Mouse (Mus musculus) adrenal gland, adult 8-10 months (tissue): Measurements from ENCODE around the gene Pnpo. TPM values are rescaled to one million over a fixed set of nuclear protein-coding genes. Genes with fewer than 3 reads are reported as not detected.

Experiments
- DNase-seq: peaks from one replicate; pipeline ENCODE4 v3.0.0; 2022
- total RNA-seq, 4 experiments: library from RNA; stranded (reverse); gene quantifications; 2 replicates each; pipeline ENCODE4 v1.2.4; 2022

The Pnpo gene
- total RNA-seq = 10 to 100 TPM; 34.5 to 43.3 (median 39.4) TPM

GRCm38 (mm10) chr11:96943746-96944304, at the start of gene Pnpo:
Gene Pnpo (minus strand): TSS chr11:96943986.
- DNase-seq = peak; percentile 95

GRCm38 (mm10) chr11:96992722-96993311, 49.0 kb upstream of the Pnpo start:
- DNase-seq = no peak

- DNase-seq = no peak
These were observed 47.7 kb upstream of the Pnpo start for GRCm38 (mm10) chr11:96991501-96991900.

- DNase-seq = no peak
These were observed 44.3 kb upstream of the Pnpo start for GRCm38 (mm10) chr11:96987873-96988655.

- DNase-seq = no peak
These were observed 42.7 kb upstream of the Pnpo start for GRCm38 (mm10) chr11:96986463-96986862.

GRCm38 (mm10) chr11:96984903-96985302, 41.1 kb upstream of the Pnpo start:
- DNase-seq = no peak

- no peak for DNase-seq
These were observed 39.1 kb upstream of the Pnpo start, which contains the start of gene Sp2 for GRCm38 (mm10) chr11:96982859-96983258. Gene Sp2 (minus strand): TSS chr11:96982959.

- peak; percentile 67 for DNase-seq
These were observed 38.6 kb upstream of the Pnpo start for GRCm38 (mm10) chr11:96982355-96982754.

- DNase-seq = no peak
These were observed 37.7 kb upstream of the Pnpo start for GRCm38 (mm10) chr11:96981461-96981860.

GRCm38 (mm10) chr11:96980021-96980420, 36.2 kb upstream of the Pnpo start:
- no peak for DNase-seq

- DNase-seq = no peak
These were observed 35.5 kb upstream of the Pnpo start for GRCm38 (mm10) chr11:96979329-96979728.

- DNase-seq = no peak
These were observed 34.8 kb upstream of the Pnpo start for GRCm38 (mm10) chr11:96978401-96979246.

- peak; percentile 99 for DNase-seq
These were observed 34.0 kb upstream of the Pnpo start for GRCm38 (mm10) chr11:96977606-96978400.

GRCm38 (mm10) chr11:96976911-96977591, 33.3 kb upstream of the Pnpo start:
- no peak for DNase-seq

- no peak for DNase-seq
These were observed 32.5 kb upstream of the Pnpo start for GRCm38 (mm10) chr11:96976379-96976687.

- DNase-seq = no peak
These were observed 32.0 kb upstream of the Pnpo start for GRCm38 (mm10) chr11:96975511-96976378.

- no peak for DNase-seq
These were observed 31.0 kb upstream of the Pnpo start for GRCm38 (mm10) chr11:96974813-96975212.

- no peak for DNase-seq
These were observed 29.7 kb upstream of the Pnpo start for GRCm38 (mm10) chr11:96973426-96973964.

- DNase-seq = no peak
These were observed 29.1 kb upstream of the Pnpo start for GRCm38 (mm10) chr11:96972906-96973305.

GRCm38 (mm10) chr11:96970341-96970740, 26.6 kb upstream of the Pnpo start:
- DNase-seq = no peak
